Mouse (Mus musculus): ENCODE results near the gene Gla.
"Not testable (repeated sequence)": the region's sequence is repeated elsewhere in the genome, so short reads cannot be mapped to it uniquely, and the experiment has no call there.

The Gla gene

GRCm38 (mm10) chrX:134588261-134588660 is 12.7 kb downstream of the Gla start:
- no peak for DNase-seq (ENCODE audit: low spot score)

GRCm38 (mm10) chrX:134586447-134586846 is 14.5 kb downstream of the Gla start:
- no peak for DNase-seq (ENCODE audit: low spot score)

GRCm38 (mm10) chrX:134585103-134586002 is 15.6 kb downstream of the Gla start, which contains the start of gene Rpl36a:
Rpl36a (plus strand) TSS chrX:134585654.
- peak; percentile 92 for DNase-seq (ENCODE audit: low spot score)

GRCm38 (mm10) chrX:134582888-134583669 is 17.8 kb downstream of the Gla start, which contains the start of gene Btk:
Btk (minus strand) TSS chrX:134583570.
- DNase-seq (ENCODE audit: low spot score) = no peak

GRCm38 (mm10) chrX:134582270-134582669 is 18.7 kb downstream of the Gla start:
- no peak for DNase-seq (ENCODE audit: low spot score)

GRCm38 (mm10) chrX:134580528-134581305 is 20.2 kb downstream of the Gla start:
- DNase-seq (ENCODE audit: low spot score) = no peak

- DNase-seq (ENCODE audit: low spot score) = no peak
Measured at GRCm38 (mm10) chrX:134577896-134578295, 23.0 kb downstream of the Gla start.

- DNase-seq (ENCODE audit: low spot score) = peak; percentile 24
Measured at GRCm38 (mm10) chrX:134566536-134567222, 34.2 kb downstream of the Gla start.

GRCm38 (mm10) chrX:134564326-134564725 is 36.6 kb downstream of the Gla start:
- DNase-seq (ENCODE audit: low spot score) = no peak

GRCm38 (mm10) chrX:134554425-134554824 is 46.5 kb downstream of the Gla start:
- DNase-seq (ENCODE audit: low spot score) = no peak

- DNase-seq (ENCODE audit: low spot score) = no peak
Measured at GRCm38 (mm10) chrX:134553326-134553725, 47.6 kb downstream of the Gla start.

GRCm38 (mm10) chrX:134550903-134551302 is 50.0 kb downstream of the Gla start:
- peak; percentile 42 for DNase-seq (ENCODE audit: low spot score)

- DNase-seq (ENCODE audit: low spot score) = no peak
Measured at GRCm38 (mm10) chrX:134547330-134547729, 53.6 kb downstream of the Gla start.

- no peak for DNase-seq (ENCODE audit: low spot score)
Measured at GRCm38 (mm10) chrX:134541955-134542308, 59.0 kb downstream of the Gla start.

GRCm38 (mm10) chrX:134541145-134541954 is 59.6 kb downstream of the Gla start, which contains the start of gene Timm8a1:
Timm8a1 (minus strand) TSS chrX:134541865.
- DNase-seq (ENCODE audit: low spot score) = peak; percentile 23

- no peak for DNase-seq (ENCODE audit: low spot score)
Measured at GRCm38 (mm10) chrX:134540414-134541135, 60.4 kb downstream of the Gla start.

GRCm38 (mm10) chrX:134539795-134540194 is 61.1 kb downstream of the Gla start:
- DNase-seq (ENCODE audit: low spot score) = not testable (repeated sequence)
